Mouse (Mus musculus): ENCODE measurements around the gene Ticam1. TPM values are rescaled to one million over a fixed set of nuclear protein-coding genes. Genes with fewer than 3 reads are reported as not detected.

The Ticam1 gene
- total and polyA plus RNA-seq, 2 experiments from 2014 or later, result 0.91 to 3.7 TPM

DNA sequence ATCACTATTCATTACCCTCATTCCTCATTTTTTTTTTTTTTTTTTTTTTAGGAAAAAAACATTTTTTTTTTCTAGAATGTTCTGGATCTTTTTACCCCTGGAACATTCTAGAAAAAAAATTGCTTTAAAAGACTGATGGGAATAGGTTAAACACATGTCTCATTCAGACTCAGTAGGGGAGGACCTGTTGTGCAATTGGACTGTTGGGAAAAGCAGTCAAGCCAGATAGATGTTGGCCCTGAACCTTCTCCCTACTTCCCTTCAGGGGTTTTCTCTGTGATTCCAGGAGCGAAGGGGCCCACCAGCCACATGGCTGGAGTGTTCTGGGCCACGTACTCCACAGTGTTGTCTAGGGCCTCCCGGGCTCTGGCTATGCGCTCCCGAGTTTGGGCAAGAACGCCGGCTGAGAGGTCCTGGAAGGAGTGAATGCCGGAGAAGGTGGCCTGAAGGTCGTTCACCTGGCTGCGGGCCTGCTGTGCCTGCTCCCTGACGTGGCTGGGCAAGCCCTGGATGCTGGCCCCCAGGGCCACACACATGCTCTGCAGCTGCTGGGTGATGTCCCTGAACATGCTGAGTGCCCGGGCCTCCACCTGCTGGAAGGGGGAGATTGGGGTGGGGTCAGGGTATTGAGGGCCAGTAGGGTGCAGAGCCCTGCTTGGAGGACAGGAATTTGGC lies 3.0 kb upstream of the Ticam1 start:
- no peak for TF ChIP-seq CTCF (IDR thresholded peaks at IDR 0.05)
- Histone ChIP-seq H3K4me3 (ENCODE audit: low read depth, low read length) (no peak overlapping the region), H3K9me3 (ENCODE audit: low read length) (no peaks in the 10 kb centered on the region), H3K4me2 (ENCODE audit: low read depth, low read length, poor library complexity, severe bottlenecking) (no peak overlapping the region), H3K4me1 (ENCODE audit: insufficient read depth, low read length) (no peaks in the 10 kb centered on the region), H3K36me3 (ENCODE audit: insufficient read depth, low read length) (no peaks in the 10 kb centered on the region), H3K27me3 (ENCODE audit: insufficient read depth, low read length) (no peaks in the 10 kb centered on the region), H3K9ac (replicated peaks; ENCODE audit: low read length, poor library complexity, severe bottlenecking) (no peak overlapping the region), H3K27ac (ENCODE audit: low read depth, low read length) (no peak overlapping the region)
- 90% methylated on average over 12 of the region's 12 CpGs for WGBS
- ATAC-seq (ENCODE audit: low FRiP score), result no peak
- DNase-seq (ENCODE audit: low spot score), result no peak

DNA sequence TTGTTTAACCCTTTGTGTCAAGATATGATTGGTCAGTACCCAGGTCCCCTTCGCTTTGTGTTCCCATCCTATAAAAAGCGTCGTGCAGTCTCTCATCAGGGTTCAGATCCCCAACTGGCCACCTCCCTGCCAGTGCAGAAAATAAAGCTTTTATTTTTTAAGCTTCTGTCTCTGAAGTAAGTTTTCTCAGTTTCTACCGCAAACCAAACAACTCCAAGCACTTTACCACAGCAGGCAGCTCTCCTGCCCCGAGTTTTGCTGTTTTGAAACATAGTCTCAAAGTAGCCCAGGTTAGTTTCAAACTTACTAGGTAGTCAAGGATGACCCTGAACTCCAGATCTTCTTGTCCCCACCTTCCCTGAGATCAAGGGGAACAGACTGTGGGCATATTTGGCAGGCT lies 1.8 kb upstream of the Ticam1 start:
- H3K36me3 ChIP-seq (ENCODE audit: insufficient read depth, low read length), result no peaks in the 10 kb centered on the region
- H3K4me1 ChIP-seq (ENCODE audit: insufficient read depth, low read length), result no peaks in the 10 kb centered on the region
- no peak overlapping the region for H3K4me3 ChIP-seq (ENCODE audit: low read depth, low read length)
- H3K9ac ChIP-seq (replicated peaks; ENCODE audit: low read length, poor library complexity, severe bottlenecking), result no peak overlapping the region
- no peak overlapping the region for H3K4me2 ChIP-seq (ENCODE audit: low read depth, low read length, poor library complexity, severe bottlenecking)
- ATAC-seq (ENCODE audit: low FRiP score), result no peak
- no peak for DNase-seq (ENCODE audit: low spot score)
- no peak for TF ChIP-seq CTCF (IDR thresholded peaks at IDR 0.05)
- no peaks in the 10 kb centered on the region for H3K9me3 ChIP-seq (ENCODE audit: low read length)
- H3K27ac ChIP-seq (ENCODE audit: low read depth, low read length), result no peak overlapping the region
- WGBS, result 93% methylated on average over 5 of the region's 5 CpGs
- no peaks in the 10 kb centered on the region for H3K27me3 ChIP-seq (ENCODE audit: insufficient read depth, low read length)

DNA sequence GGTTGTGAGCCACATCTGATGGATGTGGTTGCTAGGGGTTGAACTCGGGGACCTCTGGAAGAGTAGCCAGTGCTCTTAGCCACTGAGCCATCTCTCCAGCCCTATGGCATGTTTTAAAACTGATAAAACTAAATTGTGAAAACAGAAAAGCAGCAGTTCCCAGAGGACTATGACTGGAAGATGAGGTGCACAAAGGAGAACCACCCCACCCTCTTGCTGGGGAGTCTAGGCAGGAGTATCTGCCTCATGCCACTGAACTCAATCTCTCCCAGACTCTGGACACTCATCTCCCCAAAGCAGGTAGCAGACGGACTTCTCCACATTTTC lies 944 bp upstream of the Ticam1 start:
- no peak overlapping the region for H3K4me2 ChIP-seq (ENCODE audit: low read depth, low read length, poor library complexity, severe bottlenecking)
- WGBS, result 45% methylated on average over 2 of the region's 2 CpGs
- no peak for ATAC-seq (ENCODE audit: low FRiP score)

DNA sequence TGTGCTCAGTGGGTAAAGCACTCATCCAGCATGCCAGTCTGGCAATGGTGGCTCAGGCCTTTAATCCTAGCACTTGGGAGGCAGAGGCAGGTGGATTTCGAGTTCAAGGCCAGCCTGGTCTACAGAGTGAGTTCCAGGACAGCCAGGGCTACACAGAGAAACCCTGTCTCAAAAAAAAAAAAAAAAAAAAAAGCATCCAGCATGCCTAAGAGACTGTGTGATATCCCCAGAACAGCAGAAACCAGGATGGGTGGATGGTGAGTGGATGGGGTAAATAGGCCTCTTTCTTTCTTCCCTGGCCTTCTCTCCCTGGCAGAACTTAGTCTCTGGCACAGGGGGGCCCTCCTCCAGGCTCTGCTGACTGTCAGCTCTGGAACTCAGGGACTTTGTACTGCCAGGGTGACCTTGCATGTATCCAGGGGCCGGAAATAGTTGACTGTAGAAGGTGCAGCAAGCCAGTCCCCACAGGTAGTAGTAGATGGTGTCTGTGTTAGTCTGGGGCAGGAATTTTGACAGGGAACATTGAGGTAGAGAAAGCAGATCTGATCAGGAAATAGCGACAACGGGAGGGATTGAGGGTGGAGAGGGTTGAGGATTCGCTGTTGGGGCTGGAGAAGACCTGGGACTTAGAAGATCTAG lies 625 bp downstream of the Ticam1 start:
- Histone ChIP-seq H3K4me2 (ENCODE audit: low read depth, low read length, poor library complexity, severe bottlenecking) (peak overlapping the region; percentile 58), H3K4me3 (ENCODE audit: low read depth, low read length) (peak overlapping the region; percentile 31), H3K9me3 (ENCODE audit: low read length) (no peaks in the 10 kb centered on the region), H3K36me3 (ENCODE audit: insufficient read depth, low read length) (no peaks in the 10 kb centered on the region), H3K4me1 (ENCODE audit: insufficient read depth, low read length) (no peaks in the 10 kb centered on the region), H3K27ac (ENCODE audit: low read depth, low read length) (no peak overlapping the region), H3K27me3 (ENCODE audit: insufficient read depth, low read length) (no peaks in the 10 kb centered on the region), H3K9ac (replicated peaks; ENCODE audit: low read length, poor library complexity, severe bottlenecking) (peak overlapping the region; percentile 40)
- no peak for TF ChIP-seq CTCF (IDR thresholded peaks at IDR 0.05)
- DNase-seq (ENCODE audit: low spot score), result no peak
- 28% methylated on average over 5 of the region's 5 CpGs for WGBS
- ATAC-seq (ENCODE audit: low FRiP score), result no peak

More for the DNA sequence above, 944 bp upstream of the Ticam1 start:
- Histone ChIP-seq H3K4me3 (ENCODE audit: low read depth, low read length) (no peak overlapping the region), H3K9ac (replicated peaks; ENCODE audit: low read length, poor library complexity, severe bottlenecking) (no peak overlapping the region), H3K4me1 (ENCODE audit: insufficient read depth, low read length) (no peaks in the 10 kb centered on the region), H3K27me3 (ENCODE audit: insufficient read depth, low read length) (no peaks in the 10 kb centered on the region), H3K27ac (ENCODE audit: low read depth, low read length) (no peak overlapping the region), H3K36me3 (ENCODE audit: insufficient read depth, low read length) (no peaks in the 10 kb centered on the region), H3K9me3 (ENCODE audit: low read length) (no peaks in the 10 kb centered on the region)
- DNase-seq (ENCODE audit: low spot score), result no peak
- TF ChIP-seq CTCF (IDR thresholded peaks at IDR 0.05), result no peak

DNA sequence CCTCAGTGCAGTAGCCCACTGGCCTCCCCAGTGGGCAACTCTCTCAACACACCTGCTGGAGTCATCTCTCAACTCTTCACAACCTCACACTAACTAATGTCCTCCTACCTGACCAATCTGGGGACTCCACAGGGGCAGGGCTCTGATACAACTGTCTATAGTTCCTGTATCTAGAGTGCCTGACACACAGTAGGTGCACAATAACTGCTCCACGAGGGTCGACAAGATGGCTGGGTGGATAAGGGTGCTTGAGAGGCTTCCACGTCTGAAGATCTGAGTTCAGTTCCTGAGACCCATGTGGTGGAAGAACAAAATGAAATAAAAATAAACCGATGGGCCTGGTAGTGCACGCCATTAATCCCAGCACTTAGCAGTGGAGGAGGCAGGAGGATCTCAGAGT lies 2.6 kb downstream of the Ticam1 start:
- no peak for DNase-seq (ENCODE audit: low spot score)
- Histone ChIP-seq H3K4me3 (ENCODE audit: low read depth, low read length) (no peak overlapping the region), H3K27me3 (ENCODE audit: insufficient read depth, low read length) (no peaks in the 10 kb centered on the region), H3K4me1 (ENCODE audit: insufficient read depth, low read length) (no peaks in the 10 kb centered on the region; the same call in 1 of the 2 replicates), H3K9me3 (ENCODE audit: low read length) (no peaks in the 10 kb centered on the region), H3K36me3 (ENCODE audit: insufficient read depth, low read length) (peaks cover 4% of the 10 kb centered on the region; the same call in 1 of the 2 replicates), H3K27ac (ENCODE audit: low read depth, low read length) (no peak overlapping the region), H3K4me2 (ENCODE audit: low read depth, low read length, poor library complexity, severe bottlenecking) (no peak overlapping the region), H3K9ac (replicated peaks; ENCODE audit: low read length, poor library complexity, severe bottlenecking) (no peak overlapping the region)
- 88% methylated on average over 5 of the region's 5 CpGs for WGBS
- no peak for ATAC-seq (ENCODE audit: low FRiP score)
- TF ChIP-seq CTCF (IDR thresholded peaks at IDR 0.05), result no peak

DNA sequence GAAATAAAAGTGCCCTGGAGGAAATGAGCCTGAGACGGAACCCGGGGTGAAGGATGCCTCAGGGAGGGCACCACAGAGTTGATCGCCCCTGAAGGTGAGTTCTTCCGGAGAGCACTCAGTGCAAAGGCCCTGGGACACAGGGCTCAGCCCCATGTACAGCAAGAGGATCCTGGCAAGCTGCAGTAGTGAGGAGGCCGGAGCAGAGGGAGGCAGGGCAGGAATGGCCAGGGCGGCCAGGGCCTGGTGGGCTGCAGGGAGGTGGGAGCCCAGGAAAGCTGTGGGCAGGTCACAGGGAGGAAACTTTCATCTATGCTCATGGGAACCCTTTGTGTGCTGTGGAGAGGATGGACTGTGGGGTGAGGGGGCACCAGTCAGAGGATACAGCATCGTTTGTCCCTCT lies 3.1 kb downstream of the Ticam1 start:
- ATAC-seq (ENCODE audit: low FRiP score) (no peak), DNase-seq (ENCODE audit: low spot score) (no peak)
- Histone ChIP-seq H3K4me2 (ENCODE audit: low read depth, low read length, poor library complexity, severe bottlenecking) (no peak overlapping the region), H3K36me3 (ENCODE audit: insufficient read depth, low read length) (peaks cover 4% of the 10 kb centered on the region; the same call in 1 of the 2 replicates), H3K9me3 (ENCODE audit: low read length) (no peaks in the 10 kb centered on the region), H3K27ac (ENCODE audit: low read depth, low read length) (no peak overlapping the region), H3K4me3 (ENCODE audit: low read depth, low read length) (no peak overlapping the region), H3K9ac (replicated peaks; ENCODE audit: low read length, poor library complexity, severe bottlenecking) (no peak overlapping the region), H3K4me1 (ENCODE audit: insufficient read depth, low read length) (no peaks in the 10 kb centered on the region; the same call in 1 of the 2 replicates), H3K27me3 (ENCODE audit: insufficient read depth, low read length) (no peaks in the 10 kb centered on the region)
- TF ChIP-seq CTCF (IDR thresholded peaks at IDR 0.05), result no peak
- WGBS, result 85% methylated on average over 7 of the region's 7 CpGs
